Mouse (Mus musculus) gonadal fat pad, adult 2 months (tissue): Measurements from ENCODE around the gene Cdh15. TPM values are rescaled to one million over a fixed set of nuclear protein-coding genes. Genes with fewer than 3 reads are reported as not detected.

Experiments
- DNase-seq: peaks from one replicate; pipeline ENCODE4 v3.0.0-alpha.2; 2012; ENCODE audit warnings: low read depth
- polyA plus RNA-seq: library from polyadenylated mRNA; depleted of rRNA; stranded (reverse); fragments of >200 nt; gene quantifications from 2 replicates; pipeline ENCODE4 v1.2.3, GENCODE M21; 2012; rRNA removed

Cdh15 gene
- not detected in 2 replicates for polyA plus RNA-seq

GRCm38 (mm10) chr8:122847829-122848561 is at the start of gene Cdh15:
Cdh15 (plus strand) TSS chr8:122847966.
- DNase-seq: no peak

DNA sequence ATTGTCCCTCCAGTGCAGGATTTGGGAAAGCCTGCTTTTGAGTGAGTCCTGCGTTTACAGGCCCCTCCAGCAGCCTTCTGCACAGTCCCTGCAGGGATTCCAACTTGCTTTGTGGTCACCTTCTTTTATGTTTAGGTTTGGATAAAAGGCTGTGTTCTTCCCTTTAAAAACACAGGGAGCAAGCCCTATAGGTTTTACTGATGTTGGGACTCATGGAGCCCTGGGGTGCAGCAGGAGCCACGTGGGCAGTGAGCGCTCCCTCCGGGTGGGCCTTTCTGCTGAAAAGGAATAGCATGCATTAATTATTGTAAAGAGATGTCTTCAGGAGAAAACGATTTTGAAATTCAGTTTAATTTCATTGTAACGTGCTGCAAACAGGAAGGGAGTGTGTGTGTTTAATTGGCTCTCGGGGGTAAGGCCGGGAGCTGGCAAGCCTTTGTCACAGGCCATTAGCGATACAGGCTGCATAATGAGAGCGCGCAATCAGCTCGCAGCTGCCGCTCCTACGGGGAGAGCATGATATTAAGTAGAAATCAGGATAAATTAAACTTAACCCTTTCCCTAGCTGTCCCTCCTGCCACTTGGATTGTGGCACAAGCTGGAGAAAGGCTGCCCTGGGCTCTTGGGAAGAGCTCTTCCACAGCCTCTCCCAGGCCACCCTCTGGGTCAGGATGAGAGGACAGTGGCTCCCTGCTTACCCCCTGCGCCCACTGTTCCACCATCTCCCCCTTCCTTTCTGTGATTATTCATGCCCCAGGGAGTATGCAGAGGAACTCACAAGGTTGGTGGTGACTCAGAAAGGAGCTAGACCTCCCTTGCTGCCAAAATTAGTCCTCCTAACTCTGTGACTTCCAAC is 43.6 kb upstream of the Cdh15 start:
- no peak for DNase-seq

GRCm38 (mm10) chr8:122805349-122805748 is 42.4 kb upstream of the Cdh15 start:
- DNase-seq: no peak

DNA sequence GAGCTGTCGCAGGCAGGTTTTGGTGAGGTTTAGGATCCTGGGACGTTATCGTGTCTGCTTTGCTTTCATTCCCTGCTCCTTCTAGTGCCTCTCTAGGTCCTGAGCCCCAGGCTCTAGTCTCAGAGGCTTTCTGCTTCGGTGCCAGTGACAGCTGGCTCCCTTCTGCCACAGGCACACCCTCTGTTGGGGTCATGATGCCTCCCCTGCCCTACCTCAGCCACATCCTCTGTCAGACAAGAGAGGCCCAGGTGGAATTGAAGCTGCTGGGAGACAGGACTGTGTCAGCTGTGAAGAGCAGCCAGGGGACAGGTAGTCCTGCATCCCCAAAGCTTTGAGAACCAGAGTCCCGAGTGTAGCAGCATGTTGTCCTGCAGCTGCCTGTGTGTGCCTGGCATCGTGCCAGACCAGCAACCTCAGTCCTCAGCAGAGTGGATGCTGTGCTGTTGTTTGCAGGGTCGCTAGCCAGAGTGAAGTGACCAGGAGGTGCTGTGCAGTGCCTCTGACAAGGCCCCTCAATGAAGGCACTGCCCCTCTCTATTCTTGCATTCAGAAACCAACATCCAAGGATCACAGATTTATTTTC is 40.7 kb upstream of the Cdh15 start:
- DNase-seq: no peak

GRCm38 (mm10) chr8:122807907-122808306 is 39.9 kb upstream of the Cdh15 start:
- no peak for DNase-seq

- DNase-seq: no peak
Observed at GRCm38 (mm10) chr8:122810376-122810775, 37.4 kb upstream of the Cdh15 start.

- DNase-seq: no peak
Observed at GRCm38 (mm10) chr8:122811870-122812494, 35.8 kb upstream of the Cdh15 start.

DNA sequence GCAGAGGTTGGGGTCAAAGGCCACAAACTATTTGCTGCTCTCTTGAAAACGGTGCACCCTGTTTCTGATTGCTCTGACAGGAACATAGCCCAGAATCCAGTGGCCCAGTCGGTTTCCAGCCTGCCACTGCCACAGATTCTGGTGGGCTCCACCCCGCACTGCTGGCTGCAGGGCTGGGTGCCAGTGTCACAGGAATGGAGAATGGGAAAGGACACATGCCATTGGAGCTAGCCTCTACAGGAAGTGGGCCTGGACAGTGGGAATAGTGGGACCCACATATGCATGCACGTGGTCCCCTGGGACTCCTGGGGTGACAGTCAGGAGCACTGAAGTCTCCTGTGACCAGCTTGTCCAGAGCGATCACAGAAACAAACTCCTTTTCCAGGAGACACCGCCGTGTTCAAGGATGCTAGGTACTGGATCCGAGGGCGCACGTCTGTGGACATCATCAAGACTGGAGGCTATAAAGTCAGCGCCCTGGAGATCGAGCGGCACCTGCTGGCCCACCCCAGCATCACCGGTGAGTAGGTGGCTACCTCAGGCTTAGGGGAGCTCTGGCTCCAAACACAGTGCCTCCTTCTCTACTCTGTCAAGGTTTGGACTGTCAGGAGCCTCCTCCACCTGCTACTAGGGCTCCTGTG is 35.0 kb upstream of the Cdh15 start:
- DNase-seq: no peak

DNA sequence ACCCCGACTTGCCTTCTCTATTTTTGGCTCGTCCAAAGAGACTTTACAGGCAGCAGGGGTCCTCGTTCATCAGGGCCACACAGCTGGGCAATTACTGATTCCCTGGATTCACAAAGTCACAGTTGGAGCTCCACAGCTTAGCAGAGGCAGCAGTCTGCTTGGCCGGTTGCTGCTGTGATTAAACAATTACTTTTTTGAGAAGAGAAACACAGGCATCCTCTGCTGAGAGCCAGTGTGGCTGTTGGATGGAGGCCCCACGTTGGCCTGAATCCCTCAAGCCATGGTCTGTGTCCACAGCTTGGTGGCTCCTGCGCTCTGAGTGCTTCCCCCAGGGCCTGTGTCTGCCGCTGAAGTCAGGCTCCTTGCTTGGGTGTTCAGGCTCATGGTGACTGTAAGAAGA is 33.2 kb upstream of the Cdh15 start:
- DNase-seq: no peak

GRCm38 (mm10) chr8:122816965-122817364 is 30.8 kb upstream of the Cdh15 start:
- no peak for DNase-seq

- DNase-seq: no peak
Observed at GRCm38 (mm10) chr8:122817724-122818496, 29.9 kb upstream of the Cdh15 start.

GRCm38 (mm10) chr8:122819776-122820175 is 28.0 kb upstream of the Cdh15 start:
- DNase-seq: no peak

- DNase-seq: no peak
Observed at GRCm38 (mm10) chr8:122824571-122824970, 23.2 kb upstream of the Cdh15 start.

GRCm38 (mm10) chr8:122824986-122825385 is 22.8 kb upstream of the Cdh15 start:
- DNase-seq: no peak

- DNase-seq: no peak
Observed at GRCm38 (mm10) chr8:122825408-122825807, 22.4 kb upstream of the Cdh15 start.

DNA sequence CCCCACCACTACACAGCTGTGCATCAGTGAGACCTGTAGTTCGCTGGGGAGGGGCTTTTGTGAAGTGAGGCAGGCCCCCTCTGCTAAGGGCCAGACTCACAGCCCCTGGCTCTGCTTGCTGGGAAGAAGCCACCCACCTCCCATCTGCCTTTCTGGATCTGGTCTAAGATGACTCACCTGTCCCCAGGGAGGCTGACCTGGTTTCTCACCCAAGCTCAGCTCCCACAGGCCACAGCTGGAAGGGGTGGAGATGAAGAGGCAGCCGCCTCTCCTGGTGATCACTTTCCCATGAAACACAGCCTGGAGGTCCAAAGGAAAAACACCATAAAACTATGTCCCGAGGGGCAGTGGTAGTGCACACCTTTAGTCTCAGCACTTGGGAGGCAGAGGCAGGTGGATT is 18.4 kb upstream of the Cdh15 start:
- no peak for DNase-seq

- no peak for DNase-seq
Observed at GRCm38 (mm10) chr8:122830349-122831061, 17.3 kb upstream of the Cdh15 start.

DNA sequence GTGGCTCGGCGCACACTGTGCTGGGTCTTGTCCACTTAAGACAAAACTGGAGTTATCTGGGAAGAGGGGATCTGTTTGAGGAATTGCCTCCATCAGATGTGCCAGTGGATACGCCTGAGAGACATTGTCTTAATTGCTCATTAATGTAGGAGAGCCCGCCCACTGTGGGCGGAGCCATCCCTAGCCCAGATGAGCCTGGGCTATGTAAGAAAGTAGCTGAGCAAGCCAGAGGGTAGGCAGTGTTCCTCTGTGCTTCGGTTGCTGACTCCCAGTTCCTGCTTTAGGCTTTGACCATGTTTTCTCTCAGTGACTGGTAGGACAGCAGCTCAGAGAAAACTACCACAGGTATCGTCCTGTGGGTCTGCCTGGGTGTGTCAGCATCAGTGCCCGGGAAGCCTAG is 13.3 kb upstream of the Cdh15 start:
- DNase-seq: no peak

DNA sequence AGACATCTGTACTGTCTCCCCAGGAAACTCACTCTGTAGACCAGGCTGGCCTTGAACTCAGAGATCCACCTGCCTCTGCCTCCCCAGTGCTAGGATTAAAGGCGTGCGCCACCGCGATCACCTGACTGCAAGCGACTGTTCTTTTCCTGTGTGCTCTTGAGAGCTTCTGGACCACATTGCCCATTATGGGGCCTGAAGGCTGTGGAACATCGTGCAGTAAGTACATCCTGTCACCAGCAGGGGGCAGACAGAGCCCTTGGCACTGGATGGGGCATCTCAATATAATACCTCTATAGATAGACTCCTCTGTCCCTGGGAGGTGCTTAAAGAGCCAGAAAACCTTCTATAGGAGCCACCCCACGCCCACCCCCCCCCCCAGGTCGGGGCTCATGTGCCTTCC is 12.8 kb upstream of the Cdh15 start:
- DNase-seq: no peak

DNA sequence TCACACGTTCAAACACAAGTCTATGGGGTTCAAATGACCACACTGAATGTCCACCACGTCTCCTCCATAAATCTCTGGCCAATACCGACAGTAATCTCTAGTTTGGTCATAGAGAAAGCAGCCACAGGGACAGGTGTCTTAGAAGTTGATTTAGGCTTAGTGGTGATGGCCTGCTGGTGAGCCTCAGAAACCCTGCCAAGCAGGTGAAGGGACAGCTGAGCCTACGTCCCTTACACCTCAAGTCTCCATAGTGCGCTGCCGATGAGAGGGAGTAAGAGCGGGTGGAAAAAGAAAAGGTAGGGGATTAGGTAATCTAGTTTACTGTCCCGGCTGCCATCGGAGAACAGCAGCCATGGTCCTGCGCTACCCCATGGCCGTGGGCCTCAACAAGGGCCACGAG is 11.6 kb upstream of the Cdh15 start:
- DNase-seq: no peak
